Mouse (Mus musculus): ENCODE results near the gene Sh3bp5.

Sh3bp5 gene

GRCm38 (mm10) chr14:31337406-31337805 is 98.5 kb downstream of the Sh3bp5 start:
- DNase-seq (ENCODE audit: low spot score): no peak

DNA sequence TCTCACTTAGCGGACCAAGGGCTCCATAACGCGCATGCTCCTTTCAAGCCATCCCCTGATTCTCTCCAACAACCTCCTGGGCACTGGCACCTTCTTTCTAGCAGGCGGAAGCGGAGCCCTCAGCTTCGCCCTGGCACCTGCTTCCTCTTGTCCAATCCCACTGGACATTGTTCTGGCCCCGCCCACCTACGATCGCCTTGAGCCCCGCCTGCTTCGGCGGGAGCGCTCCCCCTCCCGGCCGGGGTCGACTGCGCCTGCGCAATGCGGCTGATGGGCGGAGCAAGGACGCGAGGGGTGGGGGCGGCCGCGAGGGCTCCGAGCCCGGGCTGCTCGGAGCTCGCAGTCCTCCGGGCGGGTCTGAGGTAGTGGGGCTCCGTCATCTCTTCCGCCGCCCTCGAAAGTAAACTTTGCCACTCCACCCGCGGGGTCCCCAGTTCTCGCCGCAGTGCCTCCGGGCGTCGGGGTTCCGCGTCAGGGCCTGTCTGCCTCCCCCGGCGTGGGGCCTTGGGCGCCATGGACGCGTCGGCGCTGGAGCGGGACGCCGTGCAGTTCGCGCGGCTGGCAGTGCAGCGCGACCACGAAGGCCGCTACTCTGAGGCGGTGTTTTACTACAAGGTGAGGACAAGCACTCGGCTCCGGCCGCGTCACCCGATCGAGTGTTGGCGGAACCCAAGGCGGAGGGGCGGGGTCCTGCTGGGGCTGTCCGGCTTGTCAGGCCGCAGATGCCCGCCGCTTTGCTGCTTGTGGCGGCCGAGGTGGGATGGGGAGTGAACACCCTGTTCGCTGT is 99.3 kb downstream of the Sh3bp5 start, which contains the start of gene Capn7:
TSS of gene Capn7 (plus strand) at position 270 of the 787 bp plus-strand sequence.
- peak; percentile 97 for DNase-seq (ENCODE audit: low spot score)

DNA sequence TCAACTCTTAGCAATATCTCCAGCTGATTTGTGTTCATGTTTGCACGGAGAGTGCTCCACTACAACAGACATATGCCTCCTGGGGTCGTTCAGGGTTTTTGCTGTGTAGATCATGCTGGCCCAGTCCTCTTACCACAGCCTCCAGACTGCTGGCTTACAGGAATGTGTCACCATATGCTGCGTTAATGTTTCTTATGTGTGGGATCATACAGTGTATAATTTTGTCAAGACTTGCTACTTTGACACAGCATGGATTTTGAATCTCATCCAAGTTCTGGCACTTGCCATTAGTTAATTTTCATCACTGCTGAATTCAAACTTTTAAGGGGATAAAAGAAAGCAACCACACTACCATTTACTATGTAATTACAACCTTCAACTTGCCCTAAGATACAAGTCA is 100.1 kb downstream of the Sh3bp5 start:
- no peak for DNase-seq (ENCODE audit: low spot score)

DNA sequence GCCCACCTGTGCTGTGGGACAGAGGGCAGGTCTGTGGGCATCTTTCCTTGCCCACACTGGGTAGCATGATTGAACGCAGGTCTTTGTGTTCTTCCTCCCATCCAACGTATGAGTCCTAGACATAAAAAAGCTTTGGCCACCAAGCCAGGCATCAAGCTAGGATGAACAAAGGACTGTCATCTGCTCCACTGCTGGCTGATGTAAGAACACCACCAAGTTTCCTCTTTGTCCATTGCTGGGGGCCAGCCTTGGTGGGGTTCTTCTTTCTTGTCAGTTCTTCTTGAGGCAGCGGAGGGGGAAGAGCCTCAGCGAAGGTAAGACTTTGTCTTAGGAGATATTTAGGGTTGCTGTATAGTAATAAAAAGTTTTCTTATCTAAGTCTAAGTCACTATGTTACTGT is 104.9 kb downstream of the Sh3bp5 start:
- no peak for DNase-seq (ENCODE audit: low spot score)

- DNase-seq (ENCODE audit: low spot score): no peak
Measured at GRCm38 (mm10) chr14:31329741-31330140, 106.1 kb downstream of the Sh3bp5 start.

- no peak for DNase-seq (ENCODE audit: low spot score)
Measured at GRCm38 (mm10) chr14:31327681-31328080, 108.2 kb downstream of the Sh3bp5 start.

DNA sequence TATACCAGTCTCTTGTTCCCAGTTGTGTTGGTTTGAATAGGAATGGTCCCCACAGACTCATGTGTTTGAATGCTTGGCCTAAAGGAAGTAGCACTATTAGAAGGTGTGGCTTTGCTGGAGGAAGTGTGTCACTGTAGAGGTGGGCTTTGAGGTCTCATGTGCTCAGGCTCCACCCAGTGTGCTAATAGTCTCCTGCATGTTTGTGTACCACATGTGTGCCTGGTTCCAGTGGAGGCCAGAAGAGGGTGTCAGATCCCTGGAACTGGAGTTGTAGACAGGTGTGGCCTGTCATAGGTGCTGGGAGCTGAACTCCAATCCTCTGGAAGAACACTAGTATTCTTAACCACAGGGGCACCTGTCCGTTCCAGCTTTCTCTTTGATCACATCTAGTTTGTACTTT is 108.7 kb downstream of the Sh3bp5 start:
- no peak for DNase-seq (ENCODE audit: low spot score)

DNA sequence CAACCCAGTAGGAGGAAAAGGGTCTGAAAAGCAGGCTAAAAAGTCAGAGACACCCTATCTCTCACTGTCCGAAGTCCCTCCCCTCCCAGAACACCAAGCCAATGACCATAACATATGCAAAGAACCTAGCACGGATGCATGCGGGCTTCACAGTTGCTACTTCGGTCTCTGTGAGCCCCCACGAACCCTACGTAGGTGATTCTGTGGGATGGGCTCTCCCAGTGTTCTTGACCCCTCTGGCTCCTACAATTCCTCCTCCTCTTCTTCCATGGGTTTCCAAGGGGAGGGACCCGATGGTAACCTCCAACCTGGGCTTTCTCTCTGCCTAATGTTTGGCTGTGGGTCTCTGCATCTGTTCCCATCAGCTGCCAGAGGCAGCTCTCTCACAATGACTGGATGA is 109.1 kb downstream of the Sh3bp5 start:
- no peak for DNase-seq (ENCODE audit: low spot score)

GRCm38 (mm10) chr14:31325551-31325950 is 110.3 kb downstream of the Sh3bp5 start:
- DNase-seq (ENCODE audit: low spot score): no peak

GRCm38 (mm10) chr14:31324851-31325250 is 111.0 kb downstream of the Sh3bp5 start:
- no peak for DNase-seq (ENCODE audit: low spot score)

- DNase-seq (ENCODE audit: low spot score): peak; percentile 59
Measured at GRCm38 (mm10) chr14:31323849-31324792, 111.8 kb downstream of the Sh3bp5 start, which contains the start of gene Dnah1. Gene Dnah1, minus strand, starts transcription at chr14:31323896.

- no peak for DNase-seq (ENCODE audit: low spot score)
Measured at GRCm38 (mm10) chr14:31323189-31323588, 112.7 kb downstream of the Sh3bp5 start.

DNA sequence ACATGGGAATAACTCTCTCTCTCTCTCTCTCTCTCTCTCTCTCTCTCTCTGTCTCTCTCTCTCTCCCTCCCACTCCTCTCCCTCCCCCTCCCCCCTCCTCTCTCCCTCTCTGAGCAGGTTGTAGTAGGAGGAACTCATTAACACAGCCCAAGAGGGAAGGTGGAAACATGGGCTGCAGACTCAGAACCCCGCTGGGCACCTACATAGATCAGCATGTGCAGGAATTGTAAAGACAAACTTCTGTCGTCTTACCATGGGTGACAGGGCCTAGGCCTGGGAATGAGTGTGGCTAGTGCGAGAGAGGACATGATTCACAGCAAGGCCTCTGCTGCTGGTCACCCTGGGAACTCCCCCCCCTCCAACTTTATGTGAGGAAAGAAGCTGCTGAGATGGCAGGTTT is 113.7 kb downstream of the Sh3bp5 start:
- DNase-seq (ENCODE audit: low spot score): no peak

GRCm38 (mm10) chr14:31321181-31321580 is 114.7 kb downstream of the Sh3bp5 start:
- DNase-seq (ENCODE audit: low spot score): no peak

GRCm38 (mm10) chr14:31319546-31319945 is 116.3 kb downstream of the Sh3bp5 start:
- DNase-seq (ENCODE audit: low spot score): no peak

GRCm38 (mm10) chr14:31317754-31318153 is 118.1 kb downstream of the Sh3bp5 start:
- DNase-seq (ENCODE audit: low spot score): no peak

- DNase-seq (ENCODE audit: low spot score): no peak
Measured at GRCm38 (mm10) chr14:31316613-31317012, 119.3 kb downstream of the Sh3bp5 start.

GRCm38 (mm10) chr14:31313192-31313591 is 122.7 kb downstream of the Sh3bp5 start:
- DNase-seq (ENCODE audit: low spot score): no peak
